Mouse (Mus musculus) heart, adult 18-20 months (tissue): ENCODE measurements at regions not wholly inside any gene's neighbourhood (a gene's known extent, or its start where the extent isn't known, plus 50 kb on each side); places are given as distances from the start of the nearest gene placed in this dataset.

Source experiments
- DNase-seq, 2 experiments: peaks; one replicate each; pipeline ENCODE4 v3.0.0; 2021 to 2022; ENCODE audit warnings: mixed read lengths in 1 of 2

DNA sequence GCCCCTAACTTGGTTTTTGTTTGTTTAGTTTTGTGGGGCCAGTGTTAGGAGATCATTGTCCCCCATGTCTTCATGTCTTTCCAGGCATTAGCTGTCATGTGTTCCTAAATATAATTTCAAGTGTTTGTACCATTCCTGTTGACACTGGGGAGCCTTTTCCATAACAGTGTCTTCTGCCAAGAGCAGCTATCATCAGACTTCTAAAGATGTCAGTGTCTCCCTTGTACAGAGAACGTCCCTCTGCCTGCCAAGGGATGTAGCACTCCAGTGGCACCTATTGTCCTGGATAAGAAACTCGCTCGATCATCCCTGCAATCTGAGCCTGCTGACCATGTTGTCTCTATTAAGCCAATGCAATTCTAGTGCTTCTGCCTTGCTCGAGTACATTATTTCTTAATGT, 64.6 kb upstream of the Lhfpl2 start:
- DNase-seq, result peak; percentile 49 to 72

GRCm38 (mm10) chr13:93995423-93995822, 62.2 kb upstream of the Lhfpl2 start:
- DNase-seq, result no peak

- peak; percentile 72 to 79 for DNase-seq
Observed at GRCm38 (mm10) chr13:93996535-93997382, 60.8 kb upstream of the Lhfpl2 start.

DNA sequence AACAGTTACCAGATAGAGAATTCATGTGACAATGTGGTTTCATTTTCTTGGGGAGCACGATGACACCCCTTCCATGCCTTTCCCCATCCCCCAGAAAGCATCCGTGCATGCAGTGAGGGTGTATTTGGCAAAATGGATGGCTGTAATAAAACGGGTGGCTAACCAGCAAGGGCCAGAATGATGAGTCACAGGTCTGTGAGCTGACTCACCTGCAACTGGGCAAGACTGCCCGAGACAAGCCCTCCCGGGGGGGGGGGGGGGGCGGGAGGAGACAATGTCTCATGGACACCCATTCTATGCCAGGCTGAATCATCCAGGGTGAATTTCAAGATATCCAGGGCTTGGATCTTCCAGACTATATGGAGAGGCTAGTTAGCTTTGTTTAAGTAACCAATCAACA, 59.6 kb upstream of the Lhfpl2 start:
- DNase-seq, result no peak

DNA sequence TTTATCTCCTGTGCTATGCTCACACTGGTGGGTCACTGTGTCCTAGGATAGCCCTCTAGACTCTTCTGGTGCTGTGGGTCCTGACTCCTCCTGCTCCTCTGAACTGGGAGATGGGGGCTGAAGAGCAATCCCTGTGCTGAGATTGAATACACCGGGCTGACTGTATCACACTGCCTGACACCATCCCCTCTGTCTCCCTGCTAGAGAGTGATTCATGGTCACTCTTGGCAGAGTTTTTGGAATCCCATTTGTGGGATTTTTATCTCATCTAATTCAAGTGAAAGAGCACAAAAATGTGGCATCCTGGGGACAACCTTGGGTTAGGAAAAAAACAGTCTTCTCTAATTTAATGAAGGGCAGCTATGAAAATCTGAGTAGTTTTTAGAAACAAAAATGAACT, 59.2 kb upstream of the Lhfpl2 start:
- DNase-seq, result no peak

DNA sequence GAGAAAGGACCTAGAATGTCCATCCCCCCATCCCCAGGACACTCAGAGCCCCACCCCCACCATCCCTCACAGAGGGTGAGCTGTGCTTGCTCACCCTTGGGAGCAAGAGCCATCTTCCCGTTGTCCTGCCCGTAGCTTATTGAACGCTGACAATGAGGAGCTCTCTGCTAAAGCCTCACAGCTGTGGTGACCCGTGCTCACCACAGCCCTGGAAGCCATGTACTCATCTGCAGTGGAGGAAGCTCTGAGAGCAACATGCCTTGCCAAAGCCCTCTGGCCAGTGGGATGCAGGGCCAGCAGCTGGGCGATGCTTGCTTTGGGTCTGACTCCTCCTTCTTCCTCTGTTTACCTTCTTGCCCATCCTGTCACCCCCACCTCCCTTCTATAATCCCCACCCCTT, 53.8 kb upstream of the Lhfpl2 start:
- DNase-seq, result no peak

- DNase-seq, result no peak
Observed at GRCm38 (mm10) chr13:94004417-94004816, 53.2 kb upstream of the Lhfpl2 start.

- DNase-seq, result no peak
Observed at GRCm38 (mm10) chr13:94005880-94006279, 51.7 kb upstream of the Lhfpl2 start.
